In the genomic region with DNA sequence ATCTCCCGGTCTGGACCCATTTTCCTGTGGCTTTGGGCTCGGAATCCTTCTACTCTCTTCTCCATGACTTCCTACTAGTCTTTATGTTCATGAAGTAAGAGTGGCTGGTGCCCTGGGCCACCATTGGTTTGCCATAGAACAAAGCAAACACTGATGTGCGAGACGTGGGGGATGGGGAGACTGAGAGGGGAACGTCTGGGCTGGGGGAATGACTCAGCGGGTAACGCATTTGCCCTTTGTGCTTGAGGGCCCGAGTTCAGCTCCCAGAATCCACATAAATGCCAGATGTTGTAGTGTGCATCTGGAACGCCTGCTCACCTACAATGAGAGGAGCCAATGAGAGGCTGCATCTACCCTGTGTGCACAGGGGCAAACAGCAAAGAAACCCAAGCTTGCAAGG, we compare ENCODE assay signal across 15 mouse cellular contexts. TPM values are rescaled to one million over a fixed set of nuclear protein-coding genes. Genes with fewer than 3 reads are reported as not detected.
A peak's percentile ranks its signal among the peaks of the same experiment; 100 is the strongest.
DNase-seq lines count a peak whose midpoint lies in the region; ATAC-seq and TF ChIP-seq lines count a peak whose summit lies in the region.
"Had no signal": no experiment of that assay in that cellular context is flagged by ENCODE, and none has a peak within 500 bp of the region (broad histone marks: within the 10 kb centered on the region; RNA-seq: fewer than 3 reads in every experiment).

No protein-coding gene starts in this region.

- no peak overlapping the region for H3K4me2 ChIP-seq in limb, embryonic 11.5 days (ENCODE audit: low read depth, severe bottlenecking)
- no peak overlapping the region for H3K4me2 ChIP-seq in kidney, embryonic 15.5 days

- H3K9ac ChIP-seq in ES-Bruce4 (ENCODE audit: low read depth, poor library complexity, severe bottlenecking): no peak overlapping the region
- no peak overlapping the region for H3K9ac ChIP-seq in limb, embryonic 11.5 days (ENCODE audit: low read length)
- H3K9ac ChIP-seq in kidney, embryonic 15.5 days: no peak overlapping the region

- WGBS in heart, embryonic 10.5 days: 45% methylated on average over 9 of the region's 9 CpGs
- 29% methylated on average over 9 of the region's 9 CpGs for WGBS in limb, embryonic 11.5 days
- WGBS in kidney, embryonic 15.5 days: 48% methylated on average over 9 of the region's 9 CpGs

- no peak overlapping the region for H3K4me3 ChIP-seq in heart, embryonic 10.5 days
- no peak overlapping the region for H3K4me3 ChIP-seq in ES-Bruce4 (ENCODE audit: low read depth, low read length)
- no peak overlapping the region for H3K4me3 ChIP-seq in limb, embryonic 11.5 days (ENCODE audit: low read depth, low read length)
- H3K4me3 ChIP-seq in kidney, embryonic 15.5 days (replicated peaks): no peak overlapping the region
- H3K4me3 ChIP-seq: erythroblast, embryonic 14.5 days had no signal

- peak; percentile 99 for TF ChIP-seq EP300 in ES-Bruce4 (IDR thresholded peaks at IDR 0.05; ENCODE audit: insufficient read depth, low read depth, low read length)

- TF ChIP-seq CTCF in ES-Bruce4 (IDR thresholded peaks at IDR 0.05; ENCODE audit: low read depth, low read length): no peak

- TF ChIP-seq POLR2A in ES-Bruce4 (IDR thresholded peaks at IDR 0.05; ENCODE audit: insufficient read depth, low read length): no peak

- no peaks in the 10 kb centered on the region for H3K27me3 ChIP-seq in heart, embryonic 10.5 days (ENCODE audit: insufficient read depth, poor library complexity, severe bottlenecking)
- no peaks in the 10 kb centered on the region for H3K27me3 ChIP-seq in ES-Bruce4 (ENCODE audit: control insufficient read depth, insufficient read depth, low read length, poor library complexity, severe bottlenecking)
- H3K27me3 ChIP-seq in limb, embryonic 11.5 days (ENCODE audit: control insufficient read depth, insufficient read depth, low read length): no peaks in the 10 kb centered on the region
- no peaks in the 10 kb centered on the region for H3K27me3 ChIP-seq in kidney, embryonic 15.5 days

- H3K27ac ChIP-seq in heart, embryonic 10.5 days: 0 out of 2 replicates have a peak overlapping the region, but pooled peaks have one; percentile 3
- peak overlapping the region; percentile 87 for H3K27ac ChIP-seq in ES-Bruce4 (ENCODE audit: insufficient read depth, low read length)
- H3K27ac ChIP-seq in limb, embryonic 11.5 days (replicated peaks; ENCODE audit: low read depth, low read length): peak overlapping the region; percentile 0; the same call in 1 of the 2 replicates
- H3K27ac ChIP-seq in kidney, embryonic 15.5 days: no peak overlapping the region
- H3K27ac ChIP-seq: macrophage had no signal

- ATAC-seq in limb, embryonic 11.5 days (ENCODE audit: insufficient number of reproducible peaks, low FRiP score, low TSS enrichment, low read depth): peak; percentile 75; the same call in 1 of the 2 replicates
- ATAC-seq in kidney, embryonic 15.5 days (replicated peaks; ENCODE audit: low FRiP score): no peak

- no peak for DNase-seq in heart, embryonic 10.5 days (ENCODE audit: low spot score)
- no peak for DNase-seq in heart, adult 9 months (ENCODE audit: low spot score in 2 of 2)
- DNase-seq in embryo, embryonic 10.5 days (ENCODE audit: low spot score): peak; percentile 66
- peak; percentile 69 for DNase-seq in limb, embryonic 11.5 days (ENCODE audit: low spot score)
- DNase-seq in layer of hippocampus, postnatal 10 days (ENCODE audit: low spot score in 2 of 2): no peak
- DNase-seq in ovary, postnatal 10 days (ENCODE audit: low spot score): no peak
- DNase-seq: B cell, adult 2 months; cerebellum, postnatal 10 days; kidney, adult 11 months; left cerebral cortex, postnatal 4 days; right cerebral cortex, postnatal 4 days had no signal

- H3K9me3 ChIP-seq in heart, embryonic 10.5 days: peaks cover 2% of the 10 kb centered on the region; the same call in 1 of the 2 replicates
- no peaks in the 10 kb centered on the region for H3K9me3 ChIP-seq in ES-Bruce4 (replicated peaks; ENCODE audit: control insufficient read depth, insufficient read depth, low read length, poor library complexity, severe bottlenecking)
- H3K9me3 ChIP-seq in limb, embryonic 11.5 days (ENCODE audit: control insufficient read depth, low read length): no peaks in the 10 kb centered on the region
- no peaks in the 10 kb centered on the region for H3K9me3 ChIP-seq in kidney, embryonic 15.5 days (replicated peaks)

- H3K36me3 ChIP-seq in heart, embryonic 10.5 days: no peaks in the 10 kb centered on the region
- H3K36me3 ChIP-seq in ES-Bruce4 (ENCODE audit: control insufficient read depth, insufficient read depth, low read length, poor library complexity, severe bottlenecking): no peaks in the 10 kb centered on the region
- H3K36me3 ChIP-seq in limb, embryonic 11.5 days (ENCODE audit: control insufficient read depth, insufficient read depth, low read length): no peaks in the 10 kb centered on the region
- no peaks in the 10 kb centered on the region for H3K36me3 ChIP-seq in kidney, embryonic 15.5 days

- 0 out of 2 replicates have a peak, but pooled peaks cover 3% of the 10 kb centered on the region for H3K4me1 ChIP-seq in heart, embryonic 10.5 days
- H3K4me1 ChIP-seq in ES-Bruce4 (ENCODE audit: control insufficient read depth, insufficient read depth, low read length): peaks cover 3% of the 10 kb centered on the region
- 0 out of 2 replicates have a peak, but pooled peaks cover 4% of the 10 kb centered on the region for H3K4me1 ChIP-seq in limb, embryonic 11.5 days (ENCODE audit: control insufficient read depth, insufficient read depth, low read length)
- peaks cover 5% of the 10 kb centered on the region; the same call in 1 of the 2 replicates for H3K4me1 ChIP-seq in kidney, embryonic 15.5 days

RNA-seq across cellular contexts. Expression of a gene that starts 36.4 kb away (rescaled TPM):
- polyA plus RNA-seq in heart, embryonic 10.5 days (2016; fragmentation: Nextera tagmentation; extraction: Ambion mirVana): 4.6 and 6.5 TPM in 2 replicates
- 37.6 and 39.6 TPM in 2 replicates for polyA plus RNA-seq in ES-Bruce4 (2011; ENCODE audit: insufficient read depth, insufficient read length, low read depth, missing spikeins)
- polyA plus RNA-seq in limb, embryonic 11.5 days (2014; fragmentation: Nextera tagmentation; extraction: Ambion mirVana): 4.9 and 5.6 TPM in 2 replicates
- total RNA-seq in layer of hippocampus, postnatal 10 days (2021): 10 to 100 TPM; 57.0 to 63.1 TPM
- 12.3 and 13.3 TPM in 2 replicates for polyA plus RNA-seq in kidney, embryonic 15.5 days (2015; fragmentation: Nextera tagmentation; extraction: Ambion mirVana)

Comparison
In these comparisons a context has a peak if more than half of its experiments do, and no peak if none do; other contexts are left out.
1. DNase-seq: peak in embryo, embryonic 10.5 days (single experiment) and limb, embryonic 11.5 days (single experiment); none in heart, embryonic 10.5 days (single experiment), heart, adult 9 months (0 of 2), layer of hippocampus, postnatal 10 days (0 of 2) and ovary, postnatal 10 days (single experiment).